In the genomic region with DNA sequence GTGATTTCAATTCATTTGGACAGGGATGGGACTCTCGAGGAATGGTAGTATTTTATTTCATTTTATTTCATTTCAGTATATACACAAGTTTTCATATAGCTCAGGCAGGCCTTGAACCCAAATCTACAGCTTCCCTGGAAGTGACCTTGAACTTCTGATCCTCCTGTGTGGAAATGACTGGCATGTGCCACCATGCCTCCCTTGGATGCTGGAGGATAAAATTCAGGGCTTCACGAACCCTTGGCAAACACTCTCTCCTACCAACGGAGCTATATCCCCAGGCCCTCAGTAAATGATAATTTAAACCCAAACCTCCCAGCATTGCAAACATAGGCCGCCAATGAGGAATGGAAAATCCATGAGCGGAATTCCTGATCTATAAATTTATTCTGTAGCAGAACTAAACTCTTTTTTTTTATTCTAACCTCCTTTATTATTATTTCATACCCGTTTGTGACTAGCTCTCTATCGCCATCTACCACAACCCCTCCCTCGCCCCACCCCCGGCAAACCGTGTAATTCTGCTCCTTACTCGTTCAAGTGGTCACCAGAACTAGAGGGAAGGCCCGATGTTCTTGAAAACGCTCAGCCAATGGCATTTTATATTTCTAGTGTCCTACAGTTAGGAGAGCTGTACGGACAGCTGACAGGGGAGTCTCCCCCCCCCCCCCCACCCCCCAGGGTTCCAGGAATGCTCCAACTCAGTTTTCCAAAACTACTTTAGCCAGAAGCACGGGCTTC, we compare ENCODE assay signal across 7 mouse cellular contexts. TPM values are rescaled to one million over a fixed set of nuclear protein-coding genes. Genes with fewer than 3 reads are reported as not detected.
A peak's percentile ranks its signal among the peaks of the same experiment; 100 is the strongest.
DNase-seq lines count a peak whose midpoint lies in the region; ATAC-seq and TF ChIP-seq lines count a peak whose summit lies in the region.

No protein-coding gene starts in this region.

- peaks cover 8% of the 10 kb centered on the region; the same call in 1 of the 2 replicates for H3K36me3 ChIP-seq in embryonic facial prominence, embryonic 10.5 days (replicated peaks)
- H3K36me3 ChIP-seq in hindbrain, embryonic 11.5 days (ENCODE audit: control insufficient read depth, insufficient read depth, low read length): no peaks in the 10 kb centered on the region
- H3K36me3 ChIP-seq in liver, embryonic 14.5 days (replicated peaks; ENCODE audit: control insufficient read depth, insufficient read depth, low read depth): peaks cover 7% of the 10 kb centered on the region
- H3K36me3 ChIP-seq in neural tube, embryonic 12.5 days: peaks cover 3% of the 10 kb centered on the region; the same call in 1 of the 2 replicates

- 20% methylated on average over 15 of the region's 15 CpGs for WGBS in embryonic facial prominence, embryonic 10.5 days
- WGBS in hindbrain, embryonic 11.5 days: 18% methylated on average over 15 of the region's 15 CpGs
- 11% methylated on average over 15 of the region's 15 CpGs for WGBS in liver, embryonic 14.5 days (ENCODE audit: insufficient replicate concordance)
- WGBS in neural tube, embryonic 12.5 days: 21% methylated on average over 15 of the region's 15 CpGs

- H3K4me2 ChIP-seq in hindbrain, embryonic 11.5 days (replicated peaks; ENCODE audit: low read depth, low read length): peak overlapping the region; percentile 83
- peak overlapping the region; percentile 92 for H3K4me2 ChIP-seq in liver, embryonic 14.5 days (ENCODE audit: low read depth)
- peak overlapping the region; percentile 89 for H3K4me2 ChIP-seq in neural tube, embryonic 12.5 days (replicated peaks)

- H3K9me3 ChIP-seq in embryonic facial prominence, embryonic 10.5 days: no peaks in the 10 kb centered on the region
- H3K9me3 ChIP-seq in hindbrain, embryonic 11.5 days (ENCODE audit: control insufficient read depth, low read length): no peaks in the 10 kb centered on the region
- no peaks in the 10 kb centered on the region for H3K9me3 ChIP-seq in liver, embryonic 14.5 days (ENCODE audit: control insufficient read depth, low read length)
- H3K9me3 ChIP-seq in neural tube, embryonic 12.5 days: no peaks in the 10 kb centered on the region

- DNase-seq in urinary bladder, postnatal 14 days (ENCODE audit: low spot score): peak; percentile 50
- no peak for DNase-seq in urinary bladder, postnatal 10 days (ENCODE audit: low spot score)
- DNase-seq in embryonic facial prominence, embryonic 10.5 days (ENCODE audit: low spot score): peak; percentile 36
- peak; percentile 22 for DNase-seq in hindbrain, embryonic 11.5 days (ENCODE audit: low spot score)
- peak in 1 of 3 experiments; percentile 36 for DNase-seq in liver, embryonic 14.5 days (ENCODE audit: low read depth in 3 of 3, low spot score in 3 of 3)
- DNase-seq in left cerebral cortex, adult 11 months (ENCODE audit: low spot score): no peak

- ATAC-seq in hindbrain, embryonic 11.5 days (ENCODE audit: low FRiP score): no peak
- no peak for ATAC-seq in liver, embryonic 14.5 days (ENCODE audit: insufficient read depth)
- ATAC-seq in neural tube, embryonic 12.5 days (ENCODE audit: low FRiP score, low read depth): no peak

- H3K4me1 ChIP-seq in embryonic facial prominence, embryonic 10.5 days: peaks cover 25% of the 10 kb centered on the region
- H3K4me1 ChIP-seq in hindbrain, embryonic 11.5 days (replicated peaks; ENCODE audit: control insufficient read depth, insufficient read depth, low read length): no peaks in the 10 kb centered on the region
- peaks cover 13 to 37% of the 10 kb centered on the region in 2 experiments for H3K4me1 ChIP-seq in liver, embryonic 14.5 days (replicated peaks; ENCODE audit: control insufficient read depth in 2 of 2, insufficient read depth in 2 of 2, low read length in 1 of 2)
- peaks cover 18% of the 10 kb centered on the region for H3K4me1 ChIP-seq in neural tube, embryonic 12.5 days

- H3K4me3 ChIP-seq in embryonic facial prominence, embryonic 10.5 days: peak overlapping the region; percentile 89
- peak overlapping the region; percentile 70 for H3K4me3 ChIP-seq in hindbrain, embryonic 11.5 days (ENCODE audit: low read depth, low read length)
- peak overlapping the region; percentile 69 to 74 for H3K4me3 ChIP-seq in liver, embryonic 14.5 days (ENCODE audit: insufficient read depth in 1 of 2, low read depth in 2 of 2, low read length in 2 of 2)
- peak overlapping the region; percentile 74 for H3K4me3 ChIP-seq in neural tube, embryonic 12.5 days

- no peak for TF ChIP-seq EP300 in liver, embryonic 14.5 days (IDR thresholded peaks at IDR 0.05; ENCODE audit: low read depth)

- H3K9ac ChIP-seq in hindbrain, embryonic 11.5 days (ENCODE audit: low read depth, low read length): peak overlapping the region; percentile 29; the same call in 1 of the 2 replicates
- peak overlapping the region; percentile 83 for H3K9ac ChIP-seq in liver, embryonic 14.5 days (replicated peaks)
- peak overlapping the region; percentile 76 for H3K9ac ChIP-seq in neural tube, embryonic 12.5 days

- no peak overlapping the region for H3K27ac ChIP-seq in embryonic facial prominence, embryonic 10.5 days (replicated peaks)
- no peak overlapping the region for H3K27ac ChIP-seq in hindbrain, embryonic 11.5 days (ENCODE audit: low read depth, low read length)
- H3K27ac ChIP-seq in liver, embryonic 14.5 days: peak overlapping the region; percentile 60
- H3K27ac ChIP-seq in neural tube, embryonic 12.5 days: no peak overlapping the region

- TF ChIP-seq CTCF in liver, embryonic 14.5 days (IDR thresholded peaks at IDR 0.05; ENCODE audit: low read depth): peak; percentile 47

- H3K27me3 ChIP-seq in embryonic facial prominence, embryonic 10.5 days (replicated peaks; ENCODE audit: low read depth, poor library complexity, severe bottlenecking): peaks cover 55% of the 10 kb centered on the region
- peaks cover 2% of the 10 kb centered on the region; the same call in 1 of the 2 replicates for H3K27me3 ChIP-seq in hindbrain, embryonic 11.5 days (ENCODE audit: control insufficient read depth, insufficient read depth, low read length)
- H3K27me3 ChIP-seq in liver, embryonic 14.5 days (ENCODE audit: control insufficient read depth, insufficient read depth, low read length): no peaks in the 10 kb centered on the region
- peaks cover 15% of the 10 kb centered on the region; the same call in 1 of the 2 replicates for H3K27me3 ChIP-seq in neural tube, embryonic 12.5 days (replicated peaks)

RNA-seq across cellular contexts. Expression of gene Marc2, which starts 1.8 kb away (rescaled TPM):
- 78.9 and 82.0 TPM in 2 replicates for polyA plus RNA-seq in embryonic facial prominence, embryonic 10.5 days (2016; fragmentation: Nextera tagmentation; extraction: Ambion mirVana)
- polyA plus RNA-seq in hindbrain, embryonic 11.5 days (2014; fragmentation: Nextera tagmentation; extraction: Ambion mirVana): 109 and 114 TPM in 2 replicates
- polyA plus RNA-seq in liver, embryonic 14.5 days (2012; rRNA removed): 53.3 and 58.6 TPM in 2 replicates
- polyA plus RNA-seq in liver, embryonic 14.5 days (2014; fragmentation: Nextera tagmentation; extraction: Ambion mirVana): 227 TPM in 2 replicates
- 99.0 and 107 TPM in 2 replicates for polyA plus RNA-seq in neural tube, embryonic 12.5 days (2016; fragmentation: Nextera tagmentation; extraction: Ambion mirVana)

RNA-seq across cellular contexts. Expression of gene Marc1, which starts 33.4 kb away (rescaled TPM):
- polyA plus RNA-seq in embryonic facial prominence, embryonic 10.5 days (2016; fragmentation: Nextera tagmentation; extraction: Ambion mirVana): 0.07 TPM in 1 of 2 replicates, not detected in the other
- 0.21 and 0.26 TPM in 2 replicates for polyA plus RNA-seq in hindbrain, embryonic 11.5 days (2014; fragmentation: Nextera tagmentation; extraction: Ambion mirVana)
- 10.2 and 10.3 TPM in 2 replicates for polyA plus RNA-seq in liver, embryonic 14.5 days (2012; rRNA removed)
- 22.6 and 28.6 TPM in 2 replicates for polyA plus RNA-seq in liver, embryonic 14.5 days (2014; fragmentation: Nextera tagmentation; extraction: Ambion mirVana)
- polyA plus RNA-seq in neural tube, embryonic 12.5 days (2016; fragmentation: Nextera tagmentation; extraction: Ambion mirVana): 0.25 and 0.32 TPM in 2 replicates

RNA-seq across cellular contexts. Expression of gene C130074G19Rik, which starts 38.5 kb away (rescaled TPM):
- polyA plus RNA-seq in embryonic facial prominence, embryonic 10.5 days (2016; fragmentation: Nextera tagmentation; extraction: Ambion mirVana): 0.49 and 0.64 TPM in 2 replicates
- 0.86 and 0.96 TPM in 2 replicates for polyA plus RNA-seq in hindbrain, embryonic 11.5 days (2014; fragmentation: Nextera tagmentation; extraction: Ambion mirVana)
- polyA plus RNA-seq in liver, embryonic 14.5 days (2012; rRNA removed): 5.4 and 7.4 TPM in 2 replicates
- polyA plus RNA-seq in liver, embryonic 14.5 days (2014; fragmentation: Nextera tagmentation; extraction: Ambion mirVana): 1.1 and 1.3 TPM in 2 replicates
- polyA plus RNA-seq in neural tube, embryonic 12.5 days (2016; fragmentation: Nextera tagmentation; extraction: Ambion mirVana): 1.1 and 1.2 TPM in 2 replicates

Comparison
In these comparisons a context has a peak if more than half of its experiments do, and no peak if none do; other contexts are left out.
1. DNase-seq: peak in urinary bladder, postnatal 14 days (single experiment), embryonic facial prominence, embryonic 10.5 days (single experiment) and hindbrain, embryonic 11.5 days (single experiment); none in urinary bladder, postnatal 10 days (single experiment) and left cerebral cortex, adult 11 months (single experiment).
2. H3K9ac ChIP-seq: peak in every context shown above with its lines; median percentile 83 in liver, embryonic 14.5 days; 76 in neural tube, embryonic 12.5 days; 29 in hindbrain, embryonic 11.5 days.
3. Peak in every context shown above with its lines, with median percentiles within 50 percentile points of each other: H3K4me3 ChIP-seq and H3K4me2 ChIP-seq.